16 mouse cellular contexts compared by ENCODE assay signal in the genomic region with DNA sequence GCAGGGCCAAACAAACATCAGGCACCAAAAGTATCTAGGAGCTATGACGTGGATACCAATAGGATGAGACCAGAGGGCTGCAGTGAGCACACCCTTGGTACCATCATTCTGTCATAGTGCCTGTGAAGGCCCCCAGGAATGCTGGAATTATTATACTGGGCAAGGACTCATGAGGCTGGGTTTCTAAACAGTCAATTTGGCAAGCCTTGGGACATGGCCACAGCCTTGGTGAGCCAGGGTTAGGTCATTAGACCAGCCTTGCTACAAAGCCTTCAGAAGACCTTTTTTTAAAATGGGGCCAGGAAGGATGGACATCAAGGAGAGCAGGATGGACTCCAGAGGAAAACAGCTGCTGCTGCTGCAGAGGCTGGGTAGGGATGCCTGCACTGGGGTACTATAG.
"Had no signal": no experiment of that assay in that cellular context is flagged by ENCODE, and none has a peak within 500 bp of the region (broad histone marks: within the 10 kb centered on the region; RNA-seq: fewer than 3 reads in every experiment).

No protein-coding gene starts in this region.

- H3K4me2 ChIP-seq: lung, embryonic 14.5 days; midbrain, embryonic 12.5 days; neural tube, embryonic 12.5 days; stomach, embryonic 15.5 days had no signal

- H3K36me3 ChIP-seq: neural tube, embryonic 12.5 days; stomach, embryonic 15.5 days had no signal

- H3K9me3 ChIP-seq: midbrain, embryonic 10.5 days; neural tube, embryonic 12.5 days; stomach, embryonic 15.5 days had no signal

- H3K27ac ChIP-seq: midbrain, embryonic 10.5 days; midbrain, embryonic 12.5 days; neural tube, embryonic 12.5 days; stomach, embryonic 15.5 days; stomach, postnatal 0 days had no signal

- H3K27me3 ChIP-seq: midbrain, embryonic 12.5 days; neural tube, embryonic 12.5 days; stomach, embryonic 15.5 days had no signal

- H3K4me3 ChIP-seq: midbrain, embryonic 10.5 days; midbrain, embryonic 12.5 days; myocyte; neural tube, embryonic 12.5 days; stomach, embryonic 15.5 days had no signal

- H3K4me1 ChIP-seq: midbrain, embryonic 12.5 days; stomach, embryonic 15.5 days had no signal

- DNase-seq: lung, adult 18-20 months; lung, embryonic 14.5 days; lung, postnatal 10 days; lung, postnatal 4 days; midbrain, embryonic 14.5 days; right cerebral cortex, postnatal 14 days; thymus, adult 2 months; thymus, postnatal 25 days; thymus, postnatal 4 days had no signal

- H3K9ac ChIP-seq: lung, embryonic 14.5 days; midbrain, embryonic 12.5 days; neural tube, embryonic 12.5 days; stomach, embryonic 15.5 days had no signal

- ATAC-seq: midbrain, embryonic 16.5 days had no signal
